17 mouse cellular contexts compared by ENCODE assay signal in the genomic region with DNA sequence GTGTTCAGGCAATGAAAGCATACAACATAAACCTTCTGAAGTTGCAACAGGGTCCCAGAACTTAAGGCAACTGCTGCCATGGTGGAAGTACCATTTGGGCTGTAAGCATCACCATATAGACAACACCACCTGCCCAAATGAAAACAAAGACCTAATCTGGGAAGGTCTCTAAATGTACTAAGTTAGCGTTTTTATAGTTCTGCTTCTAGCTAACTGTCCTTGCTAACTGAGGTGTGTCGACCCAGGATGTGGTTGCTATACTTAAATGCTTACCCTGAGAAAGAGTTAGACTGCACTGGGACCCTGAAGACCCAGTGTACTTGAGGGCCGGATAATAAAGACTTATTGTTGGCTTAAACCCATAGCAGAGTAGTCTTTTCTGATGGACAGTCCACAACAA.
"Had no signal": no experiment of that assay in that cellular context is flagged by ENCODE, and none has a peak within 500 bp of the region (broad histone marks: within the 10 kb centered on the region; RNA-seq: fewer than 3 reads in every experiment).

No protein-coding gene starts in this region.

- H3K4me3 ChIP-seq: limb, embryonic 12.5 days; midbrain, embryonic 13.5 days; neural tube, embryonic 15.5 days; stomach, embryonic 15.5 days had no signal

- DNase-seq: kidney, adult 11 months; kidney, adult 9 months; kidney, postnatal 36 days; layer of hippocampus, adult 9-11 months; layer of hippocampus, postnatal 36 days; liver; lung, adult 2 months; lung, postnatal 36 days; right cerebral cortex, postnatal 4 days; thymus, postnatal 25 days had no signal

- H3K4me1 ChIP-seq: stomach, embryonic 15.5 days had no signal

- H3K36me3 ChIP-seq: limb, embryonic 12.5 days; midbrain, embryonic 13.5 days; neural tube, embryonic 15.5 days; stomach, embryonic 15.5 days had no signal

- ATAC-seq: lung, postnatal 0 days; midbrain, embryonic 13.5 days had no signal

- H3K27ac ChIP-seq: kidney, postnatal 0 days; limb, embryonic 12.5 days; liver, embryonic 14.5 days; midbrain, embryonic 13.5 days; neural tube, embryonic 15.5 days; stomach, embryonic 15.5 days had no signal

- H3K27me3 ChIP-seq: limb, embryonic 12.5 days; midbrain, embryonic 13.5 days; neural tube, embryonic 15.5 days; stomach, embryonic 15.5 days had no signal
